Mouse (Mus musculus) liver, postnatal 0 days (tissue): ENCODE measurements around the gene Hist1h4k.

Experiments used
- CTCF ChIP-seq: sonication (generic); IDR thresholded peaks from 2 replicates; pipeline ENCODE4 v1.5.1; 2016; ENCODE audit warnings: antibody characterized with exemption, low read depth
- EP300 ChIP-seq: IDR thresholded peaks from 2 replicates; pipeline ENCODE4 v1.6.1; 2016; ENCODE audit warnings: antibody characterized with exemption, low read depth, mild to moderate bottlenecking

DNA sequence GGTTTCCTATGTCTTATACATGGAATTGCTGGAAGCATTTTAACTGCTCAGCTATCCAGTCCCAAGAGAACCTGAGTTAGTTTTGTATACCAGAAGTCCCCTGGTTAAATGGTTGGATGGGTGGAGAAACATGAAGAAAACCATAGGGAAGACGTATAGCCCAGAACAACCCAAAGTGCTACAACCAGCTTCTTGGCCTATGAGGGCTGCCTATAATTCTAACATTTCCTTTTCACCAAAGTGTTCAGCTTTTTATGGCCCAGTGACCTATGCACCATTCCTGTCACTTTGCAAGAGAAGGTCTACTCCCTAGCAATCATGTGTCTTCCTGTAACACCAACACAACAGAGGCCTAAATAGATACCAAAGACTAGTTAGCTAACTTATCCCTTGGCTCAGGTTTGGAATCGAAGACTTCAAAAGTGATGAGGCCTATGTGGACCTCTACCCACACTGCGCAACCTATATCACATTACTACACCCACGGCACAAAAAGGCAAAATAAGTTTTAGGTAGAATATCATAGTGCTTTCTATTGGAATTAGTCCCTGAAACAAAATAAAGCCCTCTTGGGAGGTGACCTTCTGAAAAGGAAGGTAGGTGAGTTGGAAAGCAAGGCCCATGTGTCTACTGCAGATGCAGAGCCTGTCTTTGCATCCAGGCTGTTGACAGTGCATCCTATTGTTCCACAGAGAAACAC, 31.8 kb downstream of the Hist1h4k start:
- TF ChIP-seq CTCF: no peak
- no peak for TF ChIP-seq EP300
